Mouse (Mus musculus) heart, postnatal 0 days (tissue): ENCODE data around the gene Megf8.

Source experiments
- CTCF ChIP-seq: IDR thresholded peaks from 2 replicates; pipeline ENCODE4 v1.5.1; 2016; ENCODE audit warnings: antibody characterized with exemption, control low read depth, low read depth
- EP300 ChIP-seq: IDR thresholded peaks from 2 replicates; pipeline ENCODE4 v1.6.1; 2016; ENCODE audit warnings: antibody characterized with exemption, low read depth

DNA sequence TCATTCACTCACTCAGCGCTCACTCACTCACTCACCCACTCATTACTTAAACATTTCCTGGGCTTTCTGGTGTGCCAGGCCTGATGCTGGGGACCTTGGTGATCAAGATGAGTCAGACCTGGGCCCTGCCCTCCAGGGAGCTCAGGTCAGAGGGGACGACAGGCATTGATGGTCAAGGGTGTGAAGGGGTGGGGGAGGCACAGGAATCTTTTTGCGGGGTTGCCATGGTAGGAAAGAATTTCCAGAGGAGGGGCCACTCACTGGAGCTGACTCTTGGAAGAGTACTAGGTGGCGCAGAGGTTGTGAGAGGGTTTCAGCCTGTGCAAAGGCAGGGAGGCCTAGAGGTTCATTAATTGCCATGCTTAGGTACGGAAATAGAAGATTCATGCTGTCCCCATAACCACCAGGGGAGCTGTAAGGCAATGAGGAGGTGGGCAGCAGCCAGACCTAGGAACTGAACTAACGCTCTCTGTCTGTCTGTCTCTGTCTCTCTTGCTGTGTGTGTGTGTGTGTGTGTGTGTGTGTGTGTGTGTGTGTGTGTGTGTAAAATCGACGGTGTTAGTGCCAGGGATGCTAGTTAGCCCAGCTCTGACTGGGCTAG is 60.2 kb downstream of the Megf8 start:
- TF ChIP-seq CTCF, result peak; percentile 53
- TF ChIP-seq EP300, result no peak
